Mouse (Mus musculus) forebrain, embryonic 10.5 days (tissue): ENCODE measurements around the gene Trappc4. TPM values are rescaled to one million over a fixed set of nuclear protein-coding genes. Genes with fewer than 3 reads are reported as not detected.
"Not testable (repeated sequence)": the region's sequence is repeated elsewhere in the genome, so short reads cannot be mapped to it uniquely, and the experiment has no call there.

Experiments
- DNase-seq: peaks from one replicate; pipeline ENCODE4 v3.0.0-alpha.2; 2017; ENCODE audit warnings: low spot score; ENCODE audit errors: extremely low spot score
- H3K27ac ChIP-seq: fragments of 300-500 bp; sonication (generic); 2 replicates; pipeline ENCODE4 v1.5.1; 2016; ENCODE audit warnings: mild to moderate bottlenecking
- H3K27me3 ChIP-seq: fragments of 300-500 bp; sonication (generic); 2 replicates; pipeline ENCODE4 v1.6.1; 2016; ENCODE audit warnings: mild to moderate bottlenecking; ENCODE audit not compliant: poor library complexity, severe bottlenecking
- H3K36me3 ChIP-seq: fragments of 300-500 bp; sonication (generic); replicated peaks from 2 replicates; pipeline ENCODE4 v1.6.1; 2016; ENCODE audit warnings: mild to moderate bottlenecking, moderate library complexity
- H3K4me1 ChIP-seq: fragments of 300-500 bp; sonication (generic); 2 replicates; pipeline ENCODE4 v1.6.1; 2016
- H3K4me3 ChIP-seq: fragments of 300-500 bp; sonication (generic); 2 replicates; pipeline ENCODE4 v1.5.1; 2016; ENCODE audit warnings: mild to moderate bottlenecking, moderate library complexity
- H3K9me3 ChIP-seq: fragments of 300-500 bp; sonication (generic); 2 replicates; pipeline ENCODE4 v1.6.1; 2016; ENCODE audit warnings: mild to moderate bottlenecking, moderate library complexity
- WGBS: fragments of 180-500 bp; shearing (Covaris S2); methylation state at CpG from one replicate; pipeline ENCODE4 v1.1.7; 2016; 5-methylcytosine and 5-hydroxymethylcytosine counted together
- microRNA-seq: library from miRNA; unstranded; fragments of <30 nt; microRNA quantifications from one replicate; pipeline ENCODE4, GENCODE M21; 2017
- polyA plus RNA-seq: library from polyadenylated mRNA; unstranded; fragments of >200 nt; fragmentation: Nextera tagmentation; extraction: Ambion mirVana; gene quantifications from 2 replicates; pipeline ENCODE4 v1.2.1, GENCODE M21; 2016

The Trappc4 gene
- polyA plus RNA-seq, 1 experiment from 2014 or later, result 189 TPM

DNA sequence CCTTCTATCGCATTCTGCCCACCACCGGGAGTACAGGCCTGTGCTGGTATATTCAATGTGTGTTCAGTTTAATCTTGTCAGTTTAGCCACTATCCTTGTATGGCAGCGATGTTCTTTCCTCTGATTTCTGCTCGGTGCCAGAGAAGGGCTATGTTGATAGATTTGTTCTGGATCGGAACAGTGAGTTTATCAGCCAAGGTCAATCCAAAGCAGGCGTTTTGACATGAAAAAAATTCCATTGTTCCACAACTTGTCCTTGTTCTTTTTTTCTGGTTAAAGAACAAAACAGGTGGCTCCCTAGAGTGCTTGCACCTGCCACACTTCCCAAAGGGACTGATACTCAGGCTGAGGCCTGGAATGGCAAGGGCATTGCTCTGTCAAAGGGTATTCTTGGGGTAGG lies 31.3 kb downstream of the Trappc4 start:
- Histone ChIP-seq H3K9me3 (no peaks in the 10 kb centered on the region), H3K4me3 (no peak overlapping the region), H3K4me1 (peaks cover 26% of the 10 kb centered on the region), H3K36me3 (peaks cover 8% of the 10 kb centered on the region), H3K27ac (no peak overlapping the region), H3K27me3 (no peaks in the 10 kb centered on the region)
- 91% methylated on average over 6 of the region's 6 CpGs for WGBS
- DNase-seq, result no peak

DNA sequence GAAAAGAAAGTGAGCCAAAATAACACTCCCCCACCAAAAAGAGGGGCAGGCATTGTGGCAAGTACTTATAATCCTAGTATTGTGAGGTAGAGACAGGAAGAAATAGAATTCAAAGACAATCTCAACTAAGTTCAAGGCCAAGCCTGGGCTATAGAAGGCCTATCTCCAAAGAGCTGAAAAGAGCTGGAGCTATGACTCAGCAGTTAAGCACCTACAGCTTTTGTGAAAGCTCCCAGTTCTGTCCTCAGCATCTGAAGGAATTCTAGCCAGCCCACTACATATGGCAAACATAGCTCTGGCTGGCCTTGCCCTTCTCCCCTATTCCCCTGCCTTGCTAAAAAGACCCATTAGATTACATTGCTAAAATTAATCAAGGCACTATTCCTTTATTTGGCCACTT lies 34.0 kb downstream of the Trappc4 start:
- no peaks in the 10 kb centered on the region for H3K27me3 ChIP-seq
- no peaks in the 10 kb centered on the region for H3K9me3 ChIP-seq
- H3K27ac ChIP-seq, result no peak overlapping the region
- H3K4me3 ChIP-seq, result no peak overlapping the region
- H3K4me1 ChIP-seq, result peaks cover 8% of the 10 kb centered on the region
- DNase-seq, result no peak
- H3K36me3 ChIP-seq, result no peaks in the 10 kb centered on the region

DNA sequence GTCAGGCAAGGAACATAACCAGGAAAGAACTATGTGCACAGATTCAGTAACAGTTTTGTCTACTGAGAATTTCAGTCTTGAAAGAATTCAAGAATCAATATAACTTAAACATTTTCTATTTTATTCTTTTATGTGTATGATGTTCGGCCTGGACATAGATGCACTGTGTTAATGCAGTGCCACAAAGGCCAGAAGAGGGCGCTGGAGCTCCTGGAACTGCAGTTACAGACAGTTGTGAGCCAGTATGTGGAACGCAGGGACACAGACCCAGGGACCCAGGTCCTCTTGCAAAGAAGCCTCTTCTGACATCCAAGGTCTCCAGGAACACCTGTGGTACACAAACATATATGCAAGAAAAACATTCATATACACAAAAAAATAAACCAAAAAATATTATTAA lies 42.9 kb downstream of the Trappc4 start:
- Histone ChIP-seq H3K36me3 (peaks cover 5% of the 10 kb centered on the region), H3K27ac (no peak overlapping the region), H3K4me1 (peaks cover 8% of the 10 kb centered on the region), H3K9me3 (no peaks in the 10 kb centered on the region), H3K27me3 (no peaks in the 10 kb centered on the region), H3K4me3 (no peak overlapping the region)
- 60% methylated on average over 3 of the region's 3 CpGs for WGBS
- DNase-seq, result no peak

DNA sequence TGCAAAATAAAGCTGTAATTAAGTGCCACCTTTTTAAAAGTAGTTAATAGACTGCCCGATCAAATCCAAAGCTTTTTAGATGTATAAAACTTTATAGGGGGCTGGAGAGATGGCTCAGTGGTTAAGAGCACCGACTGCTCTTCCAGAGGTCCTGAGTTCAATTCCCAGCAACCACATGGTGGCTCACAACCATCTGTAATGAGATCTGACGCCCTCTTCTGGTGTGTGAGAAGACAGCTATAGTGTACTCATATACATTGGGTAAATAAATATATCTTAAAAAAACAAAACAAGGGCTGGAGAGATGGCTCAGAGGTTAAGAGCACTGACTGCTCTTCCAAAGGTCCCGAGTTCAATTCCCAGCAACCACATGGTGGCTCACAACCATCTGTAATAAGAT lies 45.5 kb downstream of the Trappc4 start:
- peak overlapping the region; percentile 89 for H3K4me3 ChIP-seq
- WGBS, result 44% methylated on average over 4 of the region's 4 CpGs

DNA sequence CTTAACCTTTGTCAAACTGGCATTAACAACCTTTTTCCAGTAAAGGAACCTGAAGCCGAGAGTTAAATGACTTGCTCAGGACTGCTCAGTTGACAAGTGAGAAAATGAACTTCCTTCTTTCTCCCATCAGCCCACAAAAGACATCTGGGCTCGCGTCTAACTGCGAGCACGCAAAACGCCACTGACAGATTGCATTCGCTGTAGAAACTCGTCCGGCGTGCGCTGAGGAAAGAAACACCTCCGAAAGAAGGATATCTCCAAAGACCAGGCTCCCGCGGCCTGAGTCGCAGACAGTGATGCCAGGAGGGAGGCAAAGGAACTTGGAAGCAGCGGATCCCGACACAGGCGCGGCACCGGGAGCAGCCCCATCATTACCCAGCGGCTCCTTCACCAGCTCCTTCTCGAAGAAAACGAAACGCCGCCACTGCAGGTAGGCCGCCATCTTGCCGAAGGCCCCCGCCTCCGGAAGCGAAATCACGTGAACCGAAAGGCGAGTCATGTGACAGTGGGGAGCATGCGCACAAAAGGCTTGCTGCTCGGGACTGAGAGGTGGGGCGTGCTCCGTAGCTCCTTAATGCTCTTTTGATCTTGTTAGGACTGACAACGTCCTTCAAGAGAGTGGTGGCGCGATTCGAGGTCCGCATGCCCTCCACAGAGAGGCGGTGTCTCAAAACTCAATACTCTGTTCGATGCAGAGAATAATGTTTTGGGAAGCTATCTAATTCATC lies 46.0 kb downstream of the Trappc4 start, which contains the start of gene Vps11:
Gene Vps11, minus strand, starts transcription at position 481 of the 728 bp plus-strand sequence.
- peaks cover 35% of the 10 kb centered on the region for H3K36me3 ChIP-seq
- no peaks in the 10 kb centered on the region for H3K27me3 ChIP-seq
- no peaks in the 10 kb centered on the region for H3K9me3 ChIP-seq
- H3K4me3 ChIP-seq, result peak within 1 kb of the TSS; percentile 89
- WGBS, result under 1% methylated on average over 44 of the region's 44 CpGs
- peak within 1 kb of the TSS; percentile 83 for H3K27ac ChIP-seq
- DNase-seq, result peak; percentile 97
- H3K4me1 ChIP-seq, result peaks cover 8% of the 10 kb centered on the region

More for the DNA sequence above, 45.5 kb downstream of the Trappc4 start:
- DNase-seq, H3K4me1 ChIP-seq, H3K9me3 ChIP-seq, H3K27me3 ChIP-seq: not testable (repeated sequence)
- Histone ChIP-seq H3K27ac (peak overlapping the region; percentile 83), H3K36me3 (peaks cover 29% of the 10 kb centered on the region)

DNA sequence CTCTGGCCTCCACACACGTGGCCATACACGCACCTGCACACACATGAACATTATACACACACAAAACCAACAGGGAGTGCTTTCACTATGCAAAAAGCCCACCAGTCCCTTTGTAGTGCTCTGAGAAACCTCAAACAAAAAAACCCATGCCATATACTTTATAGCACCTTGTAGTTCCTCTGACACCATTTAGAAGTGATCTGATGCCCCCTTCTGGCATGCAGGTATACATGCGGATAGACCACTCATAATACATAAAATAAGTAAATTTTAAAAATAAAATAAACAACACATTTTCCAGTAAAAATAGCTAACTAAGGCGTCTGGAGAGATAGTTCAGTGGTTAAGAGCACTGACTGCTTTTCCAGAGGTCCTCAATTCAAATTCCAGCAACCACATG lies 50.2 kb downstream of the Trappc4 start:
- DNase-seq, result no peak
- Histone ChIP-seq H3K4me3 (no peak overlapping the region), H3K27me3 (no peaks in the 10 kb centered on the region), H3K36me3 (peaks cover 76% of the 10 kb centered on the region), H3K9me3 (no peaks in the 10 kb centered on the region), H3K27ac (no peak overlapping the region), H3K4me1 (peaks cover 8% of the 10 kb centered on the region)
- WGBS, result 76% methylated on average over 4 of the region's 4 CpGs

Small RNA genes lying within 50 kb of the gene (microRNA-seq; reads per million reads assigned to microRNA genes)
- gene Mir7085, result not detected

Other genes starting within 250 kb of the Trappc4 start
- 21.3 and 23.8 TPM in 2 replicates for gene Cbl, start 173.6 kb downstream of the Trappc4 start, polyA plus RNA-seq
- not detected in 2 replicates for gene Ccdc153, start 166.9 kb downstream of the Trappc4 start, polyA plus RNA-seq
- gene Pdzd3, start 156.1 kb downstream of the Trappc4 start, polyA plus RNA-seq, result 0.06 TPM in 1 of 2 replicates, not detected in the other
- gene Nlrx1, start 139.0 kb downstream of the Trappc4 start, polyA plus RNA-seq, result 2.8 and 2.9 TPM in 2 replicates
- 5.3 and 7.2 TPM in 2 replicates for gene Abcg4, start 119.0 kb downstream of the Trappc4 start, polyA plus RNA-seq
- 32.8 and 33.0 TPM in 2 replicates for gene Hinfp, start 101.9 kb downstream of the Trappc4 start, polyA plus RNA-seq
- gene C2cd2l, start 87.3 kb downstream of the Trappc4 start, polyA plus RNA-seq, result 8.3 and 8.7 TPM in 2 replicates
- 48.0 and 49.3 TPM in 2 replicates for gene Dpagt1, start 81.6 kb downstream of the Trappc4 start, polyA plus RNA-seq
- gene H2afx, start 72.9 kb downstream of the Trappc4 start, polyA plus RNA-seq, result 524 and 528 TPM in 2 replicates
- gene Hmbs, start 63.4 kb downstream of the Trappc4 start, polyA plus RNA-seq, result 196 and 210 TPM in 2 replicates
- gene Vps11, start 45.9 kb downstream of the Trappc4 start, polyA plus RNA-seq, result 29.0 and 32.3 TPM in 2 replicates
- 38.7 and 43.7 TPM in 2 replicates for gene Hyou1, start 28.1 kb downstream of the Trappc4 start, polyA plus RNA-seq
- 18.8 and 19.4 TPM in 2 replicates for gene Slc37a4, start 10.7 kb downstream of the Trappc4 start, polyA plus RNA-seq
- 2,069 and 2,211 TPM in 2 replicates for gene Rps25, start 461 bp downstream of the Trappc4 start, polyA plus RNA-seq
- 25.6 and 26.1 TPM in 2 replicates for gene Ccdc84, start 11.0 kb upstream of the Trappc4 start, polyA plus RNA-seq
- gene Foxr1, start 33.5 kb upstream of the Trappc4 start, polyA plus RNA-seq, result not detected in 2 replicates
- not detected in 2 replicates for gene Upk2, start 47.4 kb upstream of the Trappc4 start, polyA plus RNA-seq
- 3.9 and 5.0 TPM in 2 replicates for gene Bcl9l, start 75.2 kb upstream of the Trappc4 start, polyA plus RNA-seq
- gene Cxcr5, start 154.3 kb upstream of the Trappc4 start, polyA plus RNA-seq, result 0.05 TPM in 1 of 2 replicates, not detected in the other
- 20.3 and 21.0 TPM in 2 replicates for gene Ddx6, start 197.3 kb upstream of the Trappc4 start, polyA plus RNA-seq